Mouse (Mus musculus) midbrain, embryonic 14.5 days (tissue): ENCODE results near the gene Nrip3. TPM values are rescaled to one million over a fixed set of nuclear protein-coding genes. Genes with fewer than 3 reads are reported as not detected.

Source experiments
- ATAC-seq: fragments of 200-750 bp; cut with Nextera tagmentation; 2 replicates; pipeline ENCODE4 v1.8.0; 2017; ENCODE audit warnings: moderate number of reproducible peaks, moderate library complexity; ENCODE audit not compliant: low FRiP score, low TSS enrichment
- DNase-seq: peaks from one replicate; pipeline ENCODE4 v3.0.0-alpha.2; 2015
- H3K27ac ChIP-seq: fragments of 300-500 bp; sonication (generic); replicated peaks from 2 replicates; pipeline ENCODE4 v1.5.1; 2014; ENCODE audit warnings: mild to moderate bottlenecking, low read depth, low read length, moderate library complexity
- H3K27me3 ChIP-seq: fragments of 300-500 bp; sonication (generic); 2 replicates; pipeline ENCODE4 v1.6.1; 2014; ENCODE audit warnings: low read length, control low read depth, mixed read lengths; ENCODE audit not compliant: control insufficient read depth, insufficient read depth
- H3K36me3 ChIP-seq: fragments of 300-500 bp; sonication (generic); 2 replicates; pipeline ENCODE4 v1.6.1; 2014; ENCODE audit warnings: low read length, control low read depth; ENCODE audit not compliant: control insufficient read depth, insufficient read depth
- H3K4me1 ChIP-seq: fragments of 300-500 bp; sonication (generic); 2 replicates; pipeline ENCODE4 v1.6.1; 2014; ENCODE audit warnings: mild to moderate bottlenecking, antibody characterized with exemption, low read length, control low read depth; ENCODE audit not compliant: control insufficient read depth, insufficient read depth
- H3K4me2 ChIP-seq: fragments of 300-500 bp; sonication (generic); 2 replicates; pipeline ENCODE4 v1.6.1; 2014; ENCODE audit warnings: mild to moderate bottlenecking, low read length, moderate library complexity
- H3K4me3 ChIP-seq: fragments of 300-500 bp; sonication (generic); replicated peaks from 2 replicates; pipeline ENCODE4 v1.5.1; 2014; ENCODE audit warnings: low read depth, low read length
- H3K9ac ChIP-seq: fragments of 300-500 bp; sonication (generic); replicated peaks from 2 replicates; pipeline ENCODE4 v1.6.1; 2014; ENCODE audit warnings: mild to moderate bottlenecking, low read length, moderate library complexity
- H3K9me3 ChIP-seq: fragments of 300-500 bp; sonication (generic); 2 replicates; pipeline ENCODE4 v1.6.1; 2016; ENCODE audit warnings: low read length, control low read depth, mixed read lengths; ENCODE audit not compliant: control insufficient read depth
- WGBS: fragments of 180-500 bp; shearing (Covaris S2); extraction: QIAGEN DNeasy Blood & Tissue Kit; methylation state at CpG from one replicate; pipeline ENCODE4 v1.1.7; 2014; 5-methylcytosine and 5-hydroxymethylcytosine counted together
- polyA plus RNA-seq: library from polyadenylated mRNA; unstranded; fragments of >200 nt; fragmentation: Nextera tagmentation; extraction: Ambion mirVana; gene quantifications from 2 replicates; pipeline ENCODE4 v1.2.1, GENCODE M21; 2014

Nrip3 gene
- 5.3 and 5.5 TPM in 2 replicates for polyA plus RNA-seq

- Histone ChIP-seq H3K4me3 (peak within 1 kb of the TSS; percentile 56), H3K9ac (peak within 1 kb of the TSS; percentile 57), H3K27me3 (peaks cover 27% of the 10 kb centered on the region; the same call in 1 of the 2 replicates), H3K27ac (no peak within 1 kb of the TSS), H3K4me1 (0 out of 2 replicates have a peak, but pooled peaks cover 3% of the 10 kb centered on the region), H3K36me3 (no peaks in the 10 kb centered on the region), H3K9me3 (no peaks in the 10 kb centered on the region), H3K4me2 (peak within 1 kb of the TSS; percentile 94)
- ATAC-seq (peak; percentile 90), DNase-seq (peak; percentile 92)
- WGBS = under 1% methylated on average over 52 of the region's 52 CpGs
Observed at GRCm38 (mm10) chr7:109781470-109782203, at the start of gene Nrip3. Nrip3 (minus strand) TSS chr7:109782025.

GRCm38 (mm10) chr7:109831376-109831775 is 49.6 kb upstream of the Nrip3 start:
- ATAC-seq (no peak), DNase-seq (no peak)

GRCm38 (mm10) chr7:109826911-109827310 is 45.1 kb upstream of the Nrip3 start:
- no peak overlapping the region for H3K4me2 ChIP-seq
- H3K9ac ChIP-seq = no peak overlapping the region
- 94% methylated on average over 8 of the region's 8 CpGs for WGBS
- DNase-seq (no peak), ATAC-seq (no peak)
- H3K27ac ChIP-seq = no peak overlapping the region
- H3K9me3 ChIP-seq = no peaks in the 10 kb centered on the region
- H3K27me3 ChIP-seq = no peaks in the 10 kb centered on the region
- no peaks in the 10 kb centered on the region for H3K4me1 ChIP-seq
- no peaks in the 10 kb centered on the region for H3K36me3 ChIP-seq
- no peak overlapping the region for H3K4me3 ChIP-seq

More at GRCm38 (mm10) chr7:109831376-109831775, 49.6 kb upstream of the Nrip3 start:
- H3K4me3 ChIP-seq = no peak overlapping the region
- no peaks in the 10 kb centered on the region for H3K36me3 ChIP-seq
- 84% methylated on average over 2 of the region's 2 CpGs for WGBS
- H3K4me1 ChIP-seq = no peaks in the 10 kb centered on the region
- H3K27ac ChIP-seq = no peak overlapping the region
- H3K9me3 ChIP-seq = no peaks in the 10 kb centered on the region
- H3K27me3 ChIP-seq = no peaks in the 10 kb centered on the region
- H3K4me2 ChIP-seq = no peak overlapping the region
- H3K9ac ChIP-seq = no peak overlapping the region

GRCm38 (mm10) chr7:109825293-109825692 is 43.5 kb upstream of the Nrip3 start:
- Histone ChIP-seq H3K27me3 (no peaks in the 10 kb centered on the region), H3K36me3 (no peaks in the 10 kb centered on the region), H3K4me1 (no peaks in the 10 kb centered on the region), H3K9ac (no peak overlapping the region), H3K9me3 (no peaks in the 10 kb centered on the region), H3K4me2 (no peak overlapping the region), H3K4me3 (no peak overlapping the region), H3K27ac (no peak overlapping the region)
- WGBS = 84% methylated on average over 14 of the region's 14 CpGs
- ATAC-seq = no peak
- DNase-seq = no peak

GRCm38 (mm10) chr7:109818600-109818999 is 36.8 kb upstream of the Nrip3 start:
- Histone ChIP-seq H3K27ac (no peak overlapping the region), H3K4me2 (no peak overlapping the region), H3K4me1 (no peaks in the 10 kb centered on the region), H3K9ac (no peak overlapping the region), H3K36me3 (no peaks in the 10 kb centered on the region), H3K4me3 (no peak overlapping the region), H3K27me3 (no peaks in the 10 kb centered on the region), H3K9me3 (no peaks in the 10 kb centered on the region)
- no peak for ATAC-seq
- WGBS = 91% methylated on average over 4 of the region's 4 CpGs
- DNase-seq = no peak

- no peaks in the 10 kb centered on the region for H3K27me3 ChIP-seq
- no peak overlapping the region for H3K9ac ChIP-seq
- H3K4me1 ChIP-seq = no peaks in the 10 kb centered on the region
- DNase-seq = no peak
- no peak overlapping the region for H3K4me2 ChIP-seq
- no peaks in the 10 kb centered on the region for H3K36me3 ChIP-seq
- no peaks in the 10 kb centered on the region for H3K9me3 ChIP-seq
- no peak overlapping the region for H3K27ac ChIP-seq
- ATAC-seq = no peak
- H3K4me3 ChIP-seq = no peak overlapping the region
Observed at GRCm38 (mm10) chr7:109817954-109818353, 36.1 kb upstream of the Nrip3 start.

- WGBS = 11% methylated on average over 4 of the region's 4 CpGs
- no peaks in the 10 kb centered on the region for H3K27me3 ChIP-seq
- no peaks in the 10 kb centered on the region for H3K36me3 ChIP-seq
- no peak overlapping the region for H3K27ac ChIP-seq
- peak; percentile 7 for DNase-seq
- H3K4me2 ChIP-seq = no peak overlapping the region
- H3K9ac ChIP-seq = no peak overlapping the region
- no peak overlapping the region for H3K4me3 ChIP-seq
- no peak for ATAC-seq
- no peaks in the 10 kb centered on the region for H3K9me3 ChIP-seq
- H3K4me1 ChIP-seq = no peaks in the 10 kb centered on the region
Observed at GRCm38 (mm10) chr7:109813330-109814140, 31.7 kb upstream of the Nrip3 start.

GRCm38 (mm10) chr7:109807616-109808485 is 26.0 kb upstream of the Nrip3 start:
- Histone ChIP-seq H3K27me3 (no peaks in the 10 kb centered on the region), H3K27ac (no peak overlapping the region), H3K4me2 (no peak overlapping the region), H3K9me3 (no peaks in the 10 kb centered on the region), H3K4me3 (no peak overlapping the region), H3K36me3 (no peaks in the 10 kb centered on the region), H3K9ac (no peak overlapping the region), H3K4me1 (no peaks in the 10 kb centered on the region)
- WGBS = 83% methylated on average over 8 of the region's 8 CpGs
- no peak for DNase-seq
- no peak for ATAC-seq
